Mouse (Mus musculus): ENCODE data around the gene Abcc9. TPM values are rescaled to one million over a fixed set of nuclear protein-coding genes. Genes with fewer than 3 reads are reported as not detected.

Abcc9 gene
- total RNA-seq, 2 experiments from 2014 or later = 110 to 129 TPM

DNA sequence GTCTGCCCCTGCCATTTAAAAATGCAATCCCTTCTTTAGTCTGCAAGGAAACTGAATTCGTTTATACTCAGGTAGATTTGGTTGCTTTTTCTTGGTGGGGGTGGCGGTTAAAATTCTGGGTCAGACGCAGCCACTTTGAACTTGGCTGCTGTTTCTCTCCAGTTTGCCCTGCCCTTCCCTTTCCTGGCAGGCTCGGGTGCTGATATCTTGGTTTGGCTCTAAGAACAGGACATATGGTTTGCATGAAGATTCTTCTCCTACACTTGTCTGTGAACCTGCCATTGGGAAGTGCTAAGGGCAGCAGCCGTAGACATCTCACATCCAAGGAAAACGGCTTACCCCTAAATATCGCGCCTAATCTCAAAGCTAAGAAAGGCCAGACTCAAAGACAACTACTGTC, 89.7 kb downstream of the Abcc9 start:
- no peak for DNase-seq

GRCm38 (mm10) chr6:142609401-142610373, 92.4 kb downstream of the Abcc9 start:
- DNase-seq = no peak

DNA sequence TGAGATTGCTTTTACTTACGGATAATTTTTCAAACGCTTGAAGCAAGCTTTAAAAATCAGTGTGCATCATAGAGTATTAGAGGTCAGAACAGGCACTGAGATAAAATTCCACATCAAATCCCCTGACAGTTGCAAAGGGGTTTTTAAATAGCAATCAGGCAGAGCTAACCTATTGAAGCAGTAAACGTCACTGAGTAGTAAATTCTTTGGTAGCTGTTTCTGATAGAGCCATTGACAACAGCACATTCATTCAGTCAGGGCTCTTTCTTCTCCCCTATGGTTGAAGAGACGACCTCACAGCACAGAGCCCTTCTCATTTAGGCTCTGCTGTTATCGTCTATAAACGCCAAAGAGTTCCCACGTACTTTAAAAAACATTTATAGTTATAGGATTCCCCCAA, 95.0 kb downstream of the Abcc9 start:
- DNase-seq = no peak

DNA sequence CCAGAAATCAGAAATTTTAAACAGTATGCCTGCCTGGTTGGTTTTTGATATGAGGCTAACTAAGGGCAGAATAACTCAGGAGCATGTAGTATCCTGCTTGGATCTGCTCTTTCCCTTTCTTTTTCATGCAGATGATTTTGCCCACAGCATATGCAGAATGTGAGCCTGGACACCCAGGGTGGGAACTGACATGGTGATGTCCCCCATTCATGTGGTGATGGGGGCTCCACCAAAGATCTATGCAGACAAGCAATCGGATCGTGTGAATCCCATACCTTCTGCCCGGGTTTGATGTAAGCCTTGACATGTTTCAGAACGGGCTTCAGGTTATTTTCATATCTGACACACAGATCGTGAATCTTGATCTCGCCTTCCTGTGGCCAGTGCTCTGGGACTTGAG, 99.3 kb downstream of the Abcc9 start:
- DNase-seq = no peak

GRCm38 (mm10) chr6:142578831-142579230, 123.3 kb downstream of the Abcc9 start:
- no peak for DNase-seq

DNA sequence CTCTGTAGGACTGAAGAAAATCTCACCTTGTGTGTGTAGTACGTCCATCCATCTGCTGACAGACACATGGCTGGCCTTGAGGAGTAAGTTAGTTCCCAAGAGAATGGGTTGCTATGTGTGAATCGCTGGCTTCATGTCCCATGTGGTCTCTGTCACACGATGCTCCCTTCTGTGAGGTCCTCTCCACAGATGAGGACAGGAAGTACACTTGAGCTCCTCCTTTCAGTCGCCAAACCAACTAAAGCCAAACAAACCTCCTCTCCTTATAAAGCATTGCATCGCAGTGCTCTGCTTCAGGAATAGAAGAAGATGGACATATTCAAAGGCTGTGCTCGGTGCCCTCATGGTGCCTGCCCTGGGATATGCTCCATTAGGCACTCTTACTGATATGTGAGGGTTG, 124.3 kb downstream of the Abcc9 start:
- no peak for DNase-seq

- DNase-seq = no peak
These were observed 129.2 kb downstream of the Abcc9 start for GRCm38 (mm10) chr6:142572876-142573275.

GRCm38 (mm10) chr6:142571629-142572360, 130.3 kb downstream of the Abcc9 start:
- no peak for DNase-seq

DNA sequence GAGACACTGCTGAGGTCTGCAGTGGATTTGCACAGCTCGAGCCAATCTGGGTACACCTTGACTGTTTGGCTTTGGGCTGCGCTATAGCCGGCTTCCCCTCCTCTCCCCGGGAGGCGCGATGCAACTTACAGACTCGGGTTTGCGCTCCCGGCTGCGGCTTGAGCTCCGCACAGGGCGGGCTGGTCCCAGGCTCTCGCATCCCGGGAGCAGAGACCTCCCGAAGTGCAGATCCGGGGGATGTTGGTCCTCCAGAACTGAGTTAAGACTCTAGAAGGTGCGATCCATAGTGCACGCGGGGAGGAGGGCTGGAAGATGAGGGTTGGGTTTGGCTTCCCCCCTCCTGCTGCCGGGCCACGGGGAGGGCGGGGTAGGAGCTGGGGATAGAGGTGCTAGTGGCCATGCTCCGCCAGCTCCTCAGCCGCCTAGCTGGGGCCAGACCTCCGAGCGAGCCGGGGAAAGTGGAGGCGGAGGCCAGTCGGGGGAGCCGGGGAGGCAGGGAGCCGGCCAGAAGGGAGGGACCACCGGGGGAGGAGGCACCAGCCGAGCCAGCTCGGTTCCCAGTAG, 131.0 kb downstream of the Abcc9 start, which contains the start of gene Kcnj8:
TSS of gene Kcnj8 (minus strand) at position 560 of the 564 bp plus-strand sequence.
- DNase-seq = peak; percentile 76

DNA sequence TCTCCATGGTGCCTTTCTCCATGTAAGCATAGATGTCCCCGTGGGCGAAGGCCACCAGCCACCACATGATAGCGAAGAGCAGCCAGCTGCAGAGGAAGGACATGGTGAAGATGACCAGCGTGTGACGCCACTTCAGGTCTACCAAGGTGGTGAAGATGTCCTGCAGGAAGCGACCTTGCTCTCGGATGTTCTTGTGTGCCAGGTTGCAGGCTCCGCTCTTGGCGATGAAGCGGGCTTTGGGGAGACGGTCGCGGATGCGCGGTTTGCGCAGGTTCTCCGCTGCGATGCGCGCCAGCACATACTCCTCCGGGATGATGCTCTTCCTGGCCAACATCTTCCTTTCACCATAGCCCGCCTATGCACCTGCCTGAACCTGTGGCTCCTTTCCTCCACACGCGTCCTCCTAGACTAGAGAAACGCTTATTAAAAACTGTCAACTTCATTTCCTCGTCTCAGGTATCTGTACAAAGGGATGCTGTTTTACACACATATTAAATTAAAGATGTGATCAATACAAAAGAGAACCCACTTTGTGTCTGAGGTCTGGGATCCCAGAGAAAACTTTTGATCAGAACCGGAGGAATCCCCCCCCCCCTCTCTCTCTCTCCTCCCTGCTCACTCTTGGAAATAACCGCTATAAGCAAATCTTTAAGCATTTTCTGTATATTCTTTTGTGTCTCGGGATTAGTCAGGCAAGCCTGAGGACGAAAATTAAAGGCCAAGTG, 131.9 kb downstream of the Abcc9 start:
- no peak for DNase-seq

- DNase-seq = no peak
These were observed 133.3 kb downstream of the Abcc9 start for GRCm38 (mm10) chr6:142568713-142569357.

DNA sequence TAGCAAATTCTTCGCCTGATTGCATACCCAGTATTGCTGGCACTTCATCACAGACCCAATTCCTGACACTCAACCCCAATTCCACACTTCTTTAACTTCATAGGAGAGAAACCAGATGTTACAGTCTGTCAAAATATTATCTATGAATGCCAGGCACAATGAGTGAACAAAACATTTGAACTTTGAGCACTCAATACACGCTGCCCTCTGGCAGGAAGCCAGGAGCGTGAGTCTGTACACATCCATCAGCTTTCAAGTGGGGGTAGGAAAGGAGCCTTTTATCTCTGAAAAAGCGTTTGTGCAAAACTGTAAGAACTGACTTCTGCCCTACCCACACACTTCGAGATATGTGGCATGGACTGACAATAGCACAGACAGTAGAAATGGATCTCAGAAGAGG, 134.7 kb downstream of the Abcc9 start:
- DNase-seq = no peak

DNA sequence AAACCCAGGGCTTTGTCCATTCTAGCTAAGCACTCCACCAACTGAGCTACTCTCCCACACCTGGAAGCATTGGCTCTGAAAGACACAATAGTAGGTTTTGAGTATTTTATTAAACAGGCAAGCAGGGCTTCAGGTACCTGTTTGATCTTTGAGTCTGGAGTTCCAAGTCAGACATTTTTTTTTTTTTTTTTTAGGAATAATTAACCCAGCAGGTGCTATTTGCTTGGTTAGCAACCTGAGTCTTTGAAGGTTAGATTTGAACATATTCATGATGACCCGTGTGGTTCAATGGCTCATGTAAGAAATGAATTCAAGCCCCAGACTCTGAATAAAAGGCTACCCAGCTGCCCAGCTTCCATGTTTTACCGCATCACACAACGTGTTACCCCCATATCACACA, 137.4 kb downstream of the Abcc9 start:
- DNase-seq = no peak

- no peak for DNase-seq
These were observed 141.0 kb downstream of the Abcc9 start for GRCm38 (mm10) chr6:142561151-142561550.

DNA sequence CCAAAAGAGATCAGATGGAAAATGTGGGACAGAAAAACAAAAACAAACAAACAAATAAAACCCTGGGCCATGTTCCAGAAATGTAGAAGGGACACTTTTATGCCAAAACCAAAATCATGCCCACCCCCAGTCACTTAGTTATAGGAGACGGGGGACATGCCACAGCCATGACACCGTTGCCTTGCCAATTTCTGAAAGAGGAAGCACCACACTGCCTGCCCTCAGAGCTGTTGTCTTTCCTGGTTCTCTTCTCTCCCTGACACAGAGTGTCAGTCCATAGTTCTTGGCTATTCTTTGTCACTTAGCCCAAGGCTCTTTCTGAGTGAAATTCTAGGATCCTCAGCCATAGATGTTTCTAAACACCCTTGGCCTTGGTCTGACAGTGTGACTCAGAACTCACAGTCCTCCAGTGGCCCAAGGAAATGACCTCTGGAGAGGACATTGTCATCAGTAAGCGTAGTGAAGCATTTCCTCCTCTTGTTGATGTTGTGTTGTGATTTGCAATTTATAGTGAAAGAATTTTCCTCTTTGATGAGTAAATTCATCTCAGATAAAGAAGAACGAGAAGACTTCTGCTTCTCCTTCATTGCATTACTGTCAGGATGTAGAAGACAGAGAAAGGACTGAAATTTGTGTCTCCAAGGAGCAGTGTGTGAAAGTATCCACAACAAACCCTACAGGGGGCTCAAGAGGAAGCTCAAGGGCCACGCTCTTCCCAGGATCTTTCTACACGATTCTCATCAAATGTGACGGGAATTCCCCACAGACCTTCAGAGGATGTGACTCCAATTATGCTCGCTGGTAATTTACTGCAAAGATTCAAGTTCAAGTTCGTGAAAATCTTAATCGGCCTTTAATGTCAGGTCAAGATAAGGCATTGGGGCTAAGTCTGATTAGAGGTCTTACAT, 143.1 kb downstream of the Abcc9 start:
- DNase-seq = no peak

GRCm38 (mm10) chr6:142558076-142558475, 144.0 kb downstream of the Abcc9 start:
- DNase-seq = no peak

DNA sequence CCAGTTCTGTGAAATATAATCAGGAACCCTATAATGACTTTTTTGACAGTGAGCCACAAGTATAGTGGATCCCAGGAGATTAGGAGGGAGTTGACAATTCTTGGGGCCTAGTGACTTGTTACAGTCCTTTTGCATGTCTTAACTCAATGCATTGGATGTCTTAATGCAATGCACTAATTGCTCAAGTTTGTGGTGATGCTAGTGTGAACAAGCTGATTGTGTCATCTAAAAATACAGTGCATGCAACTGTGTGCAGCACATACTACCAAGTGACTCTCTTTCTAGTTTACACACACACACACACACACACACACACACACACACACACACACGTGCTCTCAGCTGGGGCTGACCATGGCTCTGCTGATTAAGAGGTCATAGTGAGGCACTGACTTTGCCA, 146.1 kb downstream of the Abcc9 start:
- no peak for DNase-seq

- DNase-seq = no peak
These were observed 150.6 kb downstream of the Abcc9 start for GRCm38 (mm10) chr6:142551482-142551881.

DNA sequence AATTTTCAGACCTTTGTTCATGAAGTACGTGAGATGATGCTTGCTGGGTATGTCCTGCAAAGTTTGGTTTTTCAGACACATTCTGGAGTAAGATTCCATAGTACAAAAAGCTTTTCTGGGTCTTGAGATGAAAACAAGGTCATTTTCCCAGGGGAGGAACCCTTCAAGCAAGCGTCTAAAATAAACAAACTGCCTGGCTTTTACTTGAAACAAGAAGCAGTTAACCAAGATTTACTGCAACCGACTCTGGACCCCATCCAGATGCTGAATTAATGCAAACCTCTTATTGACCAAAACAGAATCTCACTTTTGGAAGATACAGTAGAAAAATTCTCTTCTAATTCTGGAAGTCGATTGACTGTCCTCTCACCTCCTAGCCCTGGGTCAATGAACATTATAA, 151.2 kb downstream of the Abcc9 start:
- DNase-seq = no peak

GRCm38 (mm10) chr6:142548377-142548776, 153.7 kb downstream of the Abcc9 start:
- no peak for DNase-seq

- DNase-seq = no peak
These were observed 157.0 kb downstream of the Abcc9 start for GRCm38 (mm10) chr6:142545132-142545531.

Measured in gastrocnemius, postnatal 25 days (tissue).